Mouse (Mus musculus) CH12.LX (cell line): ENCODE results near the gene Wdr86. TPM values are rescaled to one million over a fixed set of nuclear protein-coding genes. Genes with fewer than 3 reads are reported as not detected.

Source experiments
- DNase-seq: peaks from one replicate; pipeline ENCODE4 v3.0.0-alpha.2; 2013; ENCODE audit errors: extremely low read depth
- H3K27ac ChIP-seq: 2 replicates; pipeline ENCODE4 v1.5.1; 2012; ENCODE audit warnings: low read depth, mild to moderate bottlenecking, control low read depth, moderate library complexity; ENCODE audit not compliant: insufficient read depth
- H3K27me3 ChIP-seq: replicated peaks from 2 replicates; pipeline ENCODE3; 2012; ENCODE audit warnings: inconsistent platforms
- H3K36me3 ChIP-seq, 2 experiments: replicated peaks in 1 of 2; 2 replicates each; pipeline versions ENCODE3 to v1.6.1; 2012; ENCODE audit warnings: inconsistent platforms in 1 of 2, low read length in 1 of 2, mild to moderate bottlenecking in 1 of 2, mixed read lengths in 1 of 2, moderate library complexity in 1 of 2; ENCODE audit not compliant: control insufficient read depth in 1 of 2, insufficient read depth in 1 of 2
- H3K4me1 ChIP-seq, 2 experiments: 2 replicates each; pipeline ENCODE4 v1.6.1; 2012; ENCODE audit warnings: inconsistent platforms in 1 of 2, moderate library complexity in 1 of 2; ENCODE audit not compliant: insufficient read depth in 2 of 2, control insufficient read depth in 1 of 2
- H3K4me2 ChIP-seq: 2 replicates; pipeline ENCODE4 v1.6.1; 2012; ENCODE audit warnings: low read depth, mild to moderate bottlenecking, control low read depth; ENCODE audit not compliant: poor library complexity, insufficient read depth, severe bottlenecking
- H3K4me3 ChIP-seq, 3 experiments: fragments of 150-350 bp in 1 of 3; sonication (generic) in 1 of 3; replicated peaks in 1 of 3; 2 replicates each; pipeline versions ENCODE3 to v1.5.1; 2011 to 2012; ENCODE audit warnings: low read depth in 2 of 3, low read length in 2 of 3, mild to moderate bottlenecking in 2 of 3, moderate library complexity in 2 of 3, control low read depth in 1 of 3, improper control_type of control experiment in 1 of 3, inconsistent platforms in 1 of 3, mixed read lengths in 1 of 3; ENCODE audit not compliant: poor library complexity in 1 of 3
- H3K79me2 ChIP-seq: replicated peaks from 2 replicates; pipeline ENCODE4 v1.6.1; 2012; ENCODE audit warnings: mild to moderate bottlenecking, moderate library complexity; ENCODE audit not compliant: control insufficient read depth, poor library complexity, insufficient read depth, severe bottlenecking; ENCODE audit errors: extremely low read depth
- H3K9ac ChIP-seq: 2 replicates; pipeline ENCODE4 v1.6.1; 2012; ENCODE audit warnings: low read depth, mild to moderate bottlenecking, control low read depth, moderate library complexity; ENCODE audit not compliant: insufficient read depth
- H3K9me3 ChIP-seq: replicated peaks from 2 replicates; pipeline ENCODE3; 2012; ENCODE audit warnings: low read length, inconsistent platforms, mixed read lengths
- CHD1 ChIP-seq: IDR thresholded peaks from 2 replicates; pipeline ENCODE4 v1.6.1; 2012; ENCODE audit warnings: low read depth, low read length, improper control_type of control experiment, inconsistent platforms
- CHD2 ChIP-seq: IDR thresholded peaks from 2 replicates; pipeline ENCODE4 v1.6.1; 2011; ENCODE audit warnings: low read length, improper control_type of control experiment
- E2F4 ChIP-seq: IDR thresholded peaks from 2 replicates; pipeline ENCODE4 v1.6.1; 2011; ENCODE audit warnings: low read depth, low read length, improper control_type of control experiment; ENCODE audit not compliant: insufficient replicate concordance
- GABPA ChIP-seq: IDR thresholded peaks from 2 replicates; pipeline ENCODE4 v1.6.1; 2012; ENCODE audit warnings: low read depth, low read length, improper control_type of control experiment, inconsistent platforms; ENCODE audit not compliant: insufficient replicate concordance
- HCFC1 ChIP-seq: IDR thresholded peaks from 2 replicates; pipeline ENCODE4 v1.6.1; 2012; ENCODE audit warnings: low read depth, mild to moderate bottlenecking, inconsistent platforms, low read length, improper control_type of control experiment
- IRF4 ChIP-seq: IDR thresholded peaks from 2 replicates; pipeline ENCODE4 v1.6.1; 2014; ENCODE audit warnings: low read depth, mild to moderate bottlenecking, inconsistent platforms, low read length, improper control_type of control experiment
- JUN ChIP-seq: IDR thresholded peaks from 2 replicates; pipeline ENCODE4 v1.6.1; 2011; ENCODE audit warnings: low read depth, mild to moderate bottlenecking, low read length, improper control_type of control experiment, moderate library complexity; ENCODE audit not compliant: insufficient read depth
- JUND ChIP-seq: conservative IDR thresholded peaks from 2 replicates; pipeline ENCODE4 v1.6.1; 2011; ENCODE audit warnings: low read depth, low read length, improper control_type of control experiment
- KAT2A ChIP-seq: IDR thresholded peaks from 2 replicates; pipeline ENCODE4 v1.6.1; 2012; ENCODE audit warnings: low read length, improper control_type of control experiment, inconsistent platforms; ENCODE audit not compliant: insufficient replicate concordance
- MAFK ChIP-seq: IDR thresholded peaks from 2 replicates; pipeline ENCODE4 v1.6.1; 2011; ENCODE audit warnings: low read length, improper control_type of control experiment; ENCODE audit not compliant: insufficient replicate concordance
- MAX ChIP-seq: IDR thresholded peaks from 2 replicates; pipeline ENCODE4 v1.6.1; 2011; ENCODE audit warnings: low read length, improper control_type of control experiment
- MEF2A ChIP-seq: IDR thresholded peaks from 2 replicates; pipeline ENCODE4 v1.6.1; 2014; ENCODE audit warnings: low read depth, mild to moderate bottlenecking, inconsistent platforms, low read length, improper control_type of control experiment, borderline replicate concordance
- MYC ChIP-seq: IDR thresholded peaks from 2 replicates; pipeline ENCODE4 v1.6.1; 2011; ENCODE audit warnings: low read depth, mild to moderate bottlenecking, improper control_type of control experiment, low read length
- PAX5 ChIP-seq: IDR thresholded peaks from 2 replicates; pipeline ENCODE4 v1.6.1; 2012; ENCODE audit warnings: low read length, inconsistent platforms, mixed read lengths
- POLR2AphosphoS2 ChIP-seq: IDR thresholded peaks from 2 replicates; pipeline ENCODE4 v1.6.1; 2011; ENCODE audit warnings: low read depth, low read length, improper control_type of control experiment
- RAD21 ChIP-seq: IDR thresholded peaks from 2 replicates; pipeline ENCODE4 v1.6.1; 2011; ENCODE audit warnings: low read depth, mild to moderate bottlenecking, low read length, improper control_type of control experiment, moderate library complexity
- SIN3A ChIP-seq: IDR thresholded peaks from 2 replicates; pipeline ENCODE4 v1.6.1; 2012; ENCODE audit warnings: low read length, improper control_type of control experiment, inconsistent platforms
- SMC3 ChIP-seq: IDR thresholded peaks from 2 replicates; pipeline ENCODE4 v1.6.1; 2011; ENCODE audit warnings: low read depth, low read length, improper control_type of control experiment
- TBP ChIP-seq: conservative IDR thresholded peaks from 2 replicates; pipeline ENCODE4 v1.6.1; 2011; ENCODE audit warnings: low read depth, low read length, improper control_type of control experiment
- UBTF ChIP-seq: IDR thresholded peaks from 2 replicates; pipeline ENCODE4 v1.6.1; 2012; ENCODE audit warnings: low read depth, mild to moderate bottlenecking, inconsistent platforms, low read length, improper control_type of control experiment, moderate library complexity
- ZC3H11A ChIP-seq: IDR thresholded peaks from 2 replicates; pipeline ENCODE4 v1.6.1; 2012; ENCODE audit warnings: low read depth, mild to moderate bottlenecking, inconsistent platforms, low read length, improper control_type of control experiment
- ZKSCAN1 ChIP-seq: IDR thresholded peaks from 2 replicates; pipeline ENCODE4 v1.6.1; 2012; ENCODE audit warnings: low read depth, inconsistent platforms, low read length, improper control_type of control experiment, borderline replicate concordance
- ZMIZ1 ChIP-seq: IDR thresholded peaks from 2 replicates; pipeline ENCODE4 v1.6.1; 2012; ENCODE audit warnings: low read depth, mild to moderate bottlenecking, inconsistent platforms, low read length, improper control_type of control experiment
- dilution Hi-C: fragments of 300-500 bp; cut with MboI; formaldehyde crosslinking; loops from 2 replicates; pipeline ENCODE4 v1.14.3; 2020; ENCODE audit warnings: low sequenced_read_pairs; ENCODE audit not compliant: extremely low pct_unique_long_range_greater_than_20kb, extremely low pct_ligation_motif_present
- in situ Hi-C: fragments of 300-500 bp; cut with MboI; formaldehyde crosslinking; loops from 3 replicates; pipeline ENCODE4 v1.14.3; 2019; ENCODE audit warnings: low sequenced_read_pairs, low pct_ligation_motif_present, low pct_unique_long_range_greater_than_20kb, mixed read lengths
- polyA plus RNA-seq: library from polyadenylated mRNA; unstranded; fragments of >175 nt; gene quantifications from 2 replicates; pipeline ENCODE4 v1.2.1, GENCODE M21; 2012; ENCODE audit warnings: low read depth; ENCODE audit not compliant: insufficient read length
- total RNA-seq, 2 experiments: library from RNA; depleted of rRNA; stranded (reverse); fragments of 300-350 nt in 1 of 2; fragments of >200 nt in 1 of 2; gene quantifications; 2 replicates each; pipeline ENCODE4 v1.2.3; 2012 to 2014

The Wdr86 gene
- total and polyA plus RNA-seq, 3 experiments = 0.08 to 0.16 TPM; not detected in 1

GRCm38 (mm10) chr5:24756931-24757330 is 26.4 kb upstream of the Wdr86 start:
- no peak overlapping the region for H3K9ac ChIP-seq
- in situ Hi-C loops = no loop called here
- no peak overlapping the region for H3K4me3 ChIP-seq
- peaks cover 2% of the 10 kb centered on the region for H3K9me3 ChIP-seq
- peaks cover 8 to 35% of the 10 kb centered on the region in 2 experiments; a peak in 3 of 4 replicates for H3K4me1 ChIP-seq
- H3K27ac ChIP-seq = no peak overlapping the region
- TF ChIP-seq MEF2A (no peak), IRF4 (no peak), KAT2A (no peak), POLR2AphosphoS2 (no peak), HCFC1 (no peak), E2F4 (no peak), PAX5 (no peak), JUND (no peak), CHD1 (no peak), MAX (no peak), MYC (no peak), ZMIZ1 (no peak), ZKSCAN1 (no peak), ZC3H11A (no peak), GABPA (no peak), TBP (no peak)
- dilution Hi-C loops = no loop called here
- no peak for DNase-seq
- no peaks in the 10 kb centered on the region for H3K79me2 ChIP-seq
- no peaks in the 10 kb centered on the region for H3K36me3 ChIP-seq
- H3K4me2 ChIP-seq = no peak overlapping the region
- no peaks in the 10 kb centered on the region for H3K27me3 ChIP-seq

- TF ChIP-seq ZKSCAN1 = no peak
- 0 out of 2 replicates have a peak, but pooled peaks have one; percentile 7 for TF ChIP-seq SIN3A
- TF ChIP-seq CHD2 = peak; percentile 59; the same call in 1 of the 2 replicates
- TF ChIP-seq UBTF = no peak
- no peak; the same call in 1 of the 2 replicates for TF ChIP-seq HCFC1
- TF ChIP-seq GABPA = no peak
- TF ChIP-seq SMC3 = no peak
- TF ChIP-seq JUN = no peak
- TF ChIP-seq MAFK = no peak
- TF ChIP-seq POLR2AphosphoS2 = no peak
- no peak for TF ChIP-seq IRF4
- no peak for TF ChIP-seq PAX5
- TF ChIP-seq RAD21 = no peak
- TF ChIP-seq ZC3H11A = no peak
- no peaks in the 10 kb centered on the region for H3K36me3 ChIP-seq
- peak overlapping the region; percentile 33 to 71 (median 60) for H3K4me3 ChIP-seq
- H3K4me2 ChIP-seq = peak overlapping the region; percentile 95
- DNase-seq = no peak
- 0 out of 2 replicates have a peak overlapping the region, but pooled peaks have one; percentile 16 for H3K27ac ChIP-seq
- H3K27me3 ChIP-seq = no peaks in the 10 kb centered on the region
- dilution Hi-C loops (no loop called here), in situ Hi-C loops (no loop called here)
- H3K9ac ChIP-seq = peak overlapping the region; percentile 54; the same call in 1 of the 2 replicates
- H3K4me1 ChIP-seq = peaks cover 6 to 36% of the 10 kb centered on the region in 2 experiments
- no peaks in the 10 kb centered on the region for H3K79me2 ChIP-seq
- H3K9me3 ChIP-seq = no peaks in the 10 kb centered on the region
Measured at GRCm38 (mm10) chr5:24752175-24752498, 21.6 kb upstream of the Wdr86 start.
